Mouse (Mus musculus): Measurements from ENCODE around the gene Kazn.

The Kazn gene

DNA sequence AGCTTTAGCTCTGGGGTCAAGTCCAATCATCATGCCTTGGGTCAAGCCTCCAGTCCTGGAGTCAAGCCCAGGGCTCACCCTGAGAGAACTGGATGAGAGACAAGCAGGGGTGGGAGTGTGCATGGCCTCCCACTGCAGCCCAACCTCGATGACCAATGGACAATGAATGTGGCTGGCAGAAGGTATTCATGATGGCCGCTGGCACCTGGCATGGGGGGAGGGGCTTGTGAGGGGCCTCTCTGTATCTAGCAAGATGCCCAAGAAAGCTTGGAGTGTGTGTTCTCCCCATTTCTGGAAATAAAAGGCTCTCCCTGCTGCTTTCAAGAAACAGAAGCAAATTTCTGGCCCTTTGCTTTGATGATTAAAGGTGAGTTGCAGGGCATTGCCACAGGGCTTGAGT, 50.7 kb downstream of the Kazn start:
- DNase-seq: no peak

- no peak for DNase-seq
Measured at GRCm38 (mm10) chr4:142186155-142186554, 53.0 kb downstream of the Kazn start.

DNA sequence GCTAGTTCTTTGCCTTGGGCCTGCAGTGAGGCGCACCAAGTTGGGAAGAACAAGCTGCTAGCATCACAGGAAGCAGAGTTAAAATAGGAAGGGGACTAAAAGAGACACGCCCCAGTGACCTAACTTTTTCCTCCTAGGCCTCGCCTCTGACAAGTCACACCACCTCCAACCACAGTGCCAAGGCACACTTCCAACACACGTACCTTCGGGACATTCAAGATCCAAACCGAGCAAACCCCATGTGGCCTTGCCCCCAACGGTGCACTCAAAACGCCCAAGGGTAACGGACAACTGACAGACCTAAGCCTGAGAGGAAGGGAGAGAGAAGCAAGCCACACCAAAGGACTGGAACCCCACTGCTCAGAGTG, 53.7 kb downstream of the Kazn start:
- DNase-seq: no peak

DNA sequence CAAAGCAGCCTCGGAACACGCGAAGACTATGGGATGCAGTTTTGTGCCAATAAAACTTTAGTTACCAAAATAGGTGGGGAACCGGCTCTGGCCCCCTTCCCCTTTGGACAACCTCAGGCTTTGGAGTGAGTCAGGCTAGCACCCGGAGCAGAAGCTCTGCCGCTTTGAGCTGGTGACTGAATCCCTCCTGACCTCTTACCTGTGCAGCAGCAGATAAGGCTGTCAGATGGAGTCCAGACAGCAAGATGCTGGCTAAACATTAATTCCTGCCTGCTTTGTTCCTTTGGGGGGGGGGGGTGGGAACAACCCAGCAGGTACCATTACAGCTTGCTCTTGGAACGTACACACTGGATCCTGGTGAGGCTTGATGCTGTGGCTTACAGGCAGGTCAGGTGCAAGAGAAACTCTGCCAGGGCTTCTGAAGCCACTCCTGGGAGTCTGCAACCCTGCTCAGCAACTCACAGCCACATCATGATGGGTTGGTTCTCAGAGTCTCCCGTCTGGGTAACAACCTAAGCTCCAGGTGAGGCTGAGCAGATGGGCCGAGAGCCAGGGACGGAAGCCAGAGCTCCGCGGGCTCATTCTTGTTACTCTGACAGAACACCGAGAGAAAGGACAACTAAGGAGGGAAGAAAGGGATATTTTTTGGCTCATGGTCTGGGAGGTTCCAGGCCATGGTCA, 54.2 kb downstream of the Kazn start:
- DNase-seq: peak; percentile 59

DNA sequence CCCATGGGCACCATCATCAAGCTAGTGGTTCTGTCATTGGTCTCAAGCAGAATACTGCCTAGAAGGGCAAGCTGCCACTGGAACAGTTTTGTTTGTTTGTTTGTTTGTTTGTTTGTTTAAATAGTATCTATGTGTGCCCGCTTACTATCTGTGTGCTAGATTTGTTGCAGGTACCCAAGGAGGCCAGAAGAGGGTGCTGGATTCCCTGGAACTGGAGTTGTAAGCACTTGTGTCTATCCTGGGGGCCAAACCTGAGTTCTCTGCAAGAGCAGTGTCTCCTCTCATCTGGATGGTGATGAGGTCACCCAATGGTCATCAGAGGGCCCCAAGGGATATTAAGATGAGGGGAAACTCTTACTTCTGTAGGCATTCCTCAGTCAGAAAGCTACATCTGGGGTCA, 55.6 kb downstream of the Kazn start:
- no peak for DNase-seq

DNA sequence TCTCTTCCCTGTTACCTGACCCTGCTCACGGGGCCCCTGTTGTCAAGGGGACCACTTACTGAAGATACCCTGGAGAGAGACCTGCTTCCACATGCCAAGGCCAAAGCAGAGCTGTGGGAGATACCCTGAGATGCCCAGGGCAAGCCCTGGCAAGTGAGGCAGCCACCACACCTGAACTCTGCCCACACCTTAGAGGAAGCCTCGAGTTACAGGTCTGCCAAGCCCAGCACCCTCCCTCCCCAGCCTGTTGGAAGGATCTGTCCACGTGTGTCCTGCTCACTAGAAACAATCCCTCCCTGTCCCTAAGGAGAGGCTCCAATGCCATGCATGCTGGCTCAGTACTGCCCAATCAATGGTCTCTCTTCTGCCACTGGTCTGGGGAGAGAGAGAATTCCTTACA, 56.2 kb downstream of the Kazn start:
- DNase-seq: no peak

DNA sequence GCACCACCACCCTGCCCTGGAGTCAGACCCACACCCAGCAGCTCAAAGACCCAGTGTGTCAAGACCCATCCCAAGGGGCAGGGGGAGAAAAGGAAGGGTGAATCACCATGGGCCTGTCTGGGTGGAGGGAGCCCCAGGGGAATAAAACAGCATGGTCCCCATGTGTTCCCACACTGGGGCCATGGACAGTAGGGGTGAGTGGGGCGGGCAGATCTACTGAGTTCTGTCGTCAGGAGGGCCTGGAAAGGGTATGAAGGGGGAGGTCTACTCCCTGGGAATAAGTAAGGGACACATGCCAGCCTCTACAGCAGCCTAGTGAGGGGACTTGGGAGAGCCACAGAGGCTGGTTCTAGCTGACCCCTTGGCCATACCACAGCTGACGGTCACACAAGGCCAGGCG, 57.6 kb downstream of the Kazn start:
- no peak for DNase-seq

GRCm38 (mm10) chr4:142180874-142181273, 58.3 kb downstream of the Kazn start:
- DNase-seq: no peak

DNA sequence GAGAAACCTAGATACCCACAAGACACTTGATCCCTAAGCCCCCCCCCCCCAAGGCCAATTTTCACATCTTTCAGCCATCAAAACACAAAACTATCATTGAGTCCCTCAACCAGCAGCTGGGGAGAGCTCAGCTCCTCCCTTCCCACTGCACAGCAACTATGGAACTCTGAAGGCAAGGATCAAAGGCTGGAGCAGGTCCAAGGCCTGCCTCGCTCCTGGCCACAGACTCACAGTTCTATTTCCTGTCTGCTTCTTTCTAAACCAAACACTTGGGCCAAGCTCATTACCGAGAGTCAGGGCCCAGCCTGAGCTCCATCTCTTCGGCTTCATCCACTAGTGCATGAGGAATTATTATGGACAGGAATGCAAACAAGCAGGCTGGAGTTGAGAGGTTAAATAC, 58.9 kb downstream of the Kazn start:
- DNase-seq: peak; percentile 35

- no peak for DNase-seq
Measured at GRCm38 (mm10) chr4:142179531-142179930, 59.7 kb downstream of the Kazn start.

DNA sequence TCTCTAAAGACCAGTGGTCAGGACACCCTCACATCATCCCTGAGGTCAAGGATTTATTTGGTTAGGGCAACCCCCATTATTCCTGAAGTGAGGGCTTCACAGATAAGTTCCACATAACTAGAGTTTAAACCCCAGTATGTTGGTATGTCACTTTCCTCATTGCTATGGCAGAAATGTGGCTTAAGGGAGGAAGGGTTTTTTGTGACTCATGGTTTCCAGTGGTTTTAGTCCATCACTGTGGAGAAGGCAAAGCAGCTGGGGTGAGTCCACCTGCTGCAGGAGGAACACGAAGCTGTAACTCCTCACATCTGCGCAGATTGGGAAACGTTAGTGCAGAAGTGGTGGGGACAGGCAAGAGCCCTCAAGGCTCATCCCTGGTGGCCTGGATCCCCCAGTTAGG, 62.5 kb downstream of the Kazn start:
- DNase-seq: no peak

- no peak for DNase-seq
Measured at GRCm38 (mm10) chr4:142173981-142174485, 65.2 kb downstream of the Kazn start.

- no peak for DNase-seq
Measured at GRCm38 (mm10) chr4:142172942-142173341, 66.3 kb downstream of the Kazn start.

GRCm38 (mm10) chr4:142171788-142172497, 67.3 kb downstream of the Kazn start:
- no peak for DNase-seq

DNA sequence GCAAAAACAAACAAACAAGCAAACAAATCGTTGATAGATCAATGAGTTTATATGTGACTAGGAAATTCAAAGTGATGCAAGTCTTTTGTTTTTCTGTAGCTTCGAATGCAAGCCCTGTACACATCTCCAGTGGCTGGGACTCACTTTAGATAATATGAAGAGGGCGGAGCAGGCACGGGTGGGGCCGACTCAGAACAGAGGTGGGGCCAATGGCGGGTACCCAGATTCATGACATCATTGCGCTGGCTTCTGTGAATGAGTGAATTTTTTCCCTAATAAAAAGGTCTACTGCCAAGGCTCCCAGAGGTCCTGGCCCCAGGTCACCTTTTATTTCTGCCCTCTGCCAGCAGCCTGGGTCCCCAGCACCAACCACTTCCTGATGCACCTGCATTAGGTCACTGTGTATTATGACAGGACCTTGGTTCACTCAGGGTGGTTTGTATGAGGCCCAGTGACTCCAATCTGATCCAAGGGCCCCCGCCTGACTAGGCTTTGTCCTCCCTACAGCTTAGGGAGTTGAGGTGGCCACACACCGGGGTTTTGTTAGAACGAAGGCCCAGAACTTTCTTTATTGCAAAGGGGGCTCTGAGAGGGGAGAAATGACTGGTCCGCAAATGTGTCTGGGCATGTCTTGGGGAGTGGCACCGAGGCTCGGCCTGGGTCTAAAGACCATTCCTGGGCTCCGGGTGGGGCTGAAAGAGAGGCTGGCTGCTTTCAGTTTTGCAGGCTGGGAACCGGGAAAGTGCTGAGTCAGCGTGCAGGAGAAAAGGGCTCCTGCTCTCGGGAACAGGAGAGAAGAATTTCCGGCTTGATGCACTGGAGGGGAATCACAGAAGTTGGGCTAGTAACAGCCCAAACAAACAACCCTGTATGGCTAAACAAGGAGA, 68.1 kb downstream of the Kazn start:
- no peak for DNase-seq

- no peak for DNase-seq
Measured at GRCm38 (mm10) chr4:142169636-142170035, 69.6 kb downstream of the Kazn start.

GRCm38 (mm10) chr4:142168352-142168751, 70.8 kb downstream of the Kazn start:
- DNase-seq: no peak

DNA sequence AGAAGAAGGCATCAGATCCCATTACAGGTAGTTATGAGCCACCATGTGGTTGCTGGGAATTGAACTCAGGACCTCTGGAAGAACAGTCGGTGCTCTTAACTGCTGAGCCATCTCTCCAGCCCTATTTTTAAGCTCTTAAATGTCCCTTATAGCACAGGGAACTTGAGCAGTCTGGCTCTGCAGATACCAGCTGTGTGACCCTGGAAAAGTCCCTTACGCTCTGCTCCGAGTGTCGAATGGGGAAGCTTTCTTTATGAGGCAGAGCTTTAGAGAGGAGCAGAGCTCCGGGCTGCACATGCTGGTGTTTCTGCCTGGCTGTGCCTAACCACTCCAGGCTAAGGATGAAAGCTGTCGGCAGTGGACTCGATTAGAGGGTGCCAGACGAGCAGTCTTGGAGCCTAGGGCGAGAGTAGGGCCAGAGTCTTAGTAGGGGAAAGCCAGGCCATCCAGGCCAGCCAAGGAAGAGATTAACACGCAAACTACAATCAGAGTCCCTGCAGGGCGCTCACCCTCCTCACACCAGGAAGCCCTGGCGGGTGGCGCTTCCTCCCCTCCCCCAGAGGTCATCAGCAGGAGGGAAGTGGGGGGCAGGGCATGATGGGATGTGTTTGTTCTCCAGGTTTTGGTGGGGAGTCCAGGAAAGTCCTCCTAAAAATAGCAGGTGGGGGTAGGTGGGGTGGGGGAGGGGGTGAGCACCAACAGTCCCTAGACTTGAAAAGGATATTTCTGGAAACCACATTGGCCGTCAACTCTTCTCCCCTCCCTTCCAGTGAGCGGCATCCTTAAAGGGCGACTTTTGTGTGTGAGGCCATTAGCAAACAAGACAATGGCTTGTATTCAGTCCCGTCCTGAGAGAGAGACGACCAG, 73.1 kb downstream of the Kazn start:
- no peak for DNase-seq

- no peak for DNase-seq
Measured at GRCm38 (mm10) chr4:142165363-142165762, 73.8 kb downstream of the Kazn start.

GRCm38 (mm10) chr4:142164386-142164785, 74.8 kb downstream of the Kazn start:
- no peak for DNase-seq

- no peak for DNase-seq
Measured at GRCm38 (mm10) chr4:142163862-142164261, 75.3 kb downstream of the Kazn start.

- no peak for DNase-seq
Measured at GRCm38 (mm10) chr4:142162729-142163128, 76.5 kb downstream of the Kazn start.

DNA sequence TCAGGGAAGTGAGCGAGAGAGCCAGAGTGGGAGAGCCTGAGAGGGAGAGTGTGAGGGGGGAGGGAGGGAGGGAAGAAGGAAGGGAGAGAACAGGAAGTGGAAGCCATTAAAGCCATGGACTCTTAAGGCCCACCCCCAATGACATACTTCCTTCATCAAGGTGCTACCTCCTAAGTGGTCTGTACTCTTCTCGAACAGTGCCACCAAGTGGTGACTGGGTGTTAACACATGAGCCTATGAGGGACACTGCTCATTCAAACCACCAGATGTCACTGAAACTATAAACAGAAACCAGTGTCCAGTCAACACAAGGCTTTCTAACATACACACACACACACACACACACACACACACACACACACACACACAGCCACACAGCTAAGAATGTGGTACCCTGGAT, 77.1 kb downstream of the Kazn start:
- DNase-seq: no peak
